Mouse (Mus musculus): ENCODE data around the gene Pdzd7. TPM values are rescaled to one million over a fixed set of nuclear protein-coding genes. Genes with fewer than 3 reads are reported as not detected.

Gene Pdzd7
- polyA plus RNA-seq, 1 experiment from 2014 or later: 0.48 TPM

GRCm38 (mm10) chr19:44985159-44985988 is 60.1 kb downstream of the Pdzd7 start:
- Histone ChIP-seq H3K4me2 (ENCODE audit: low read depth, low read length) (no peak overlapping the region), H3K36me3 (ENCODE audit: control insufficient read depth, insufficient read depth, low read length) (peaks cover 4% of the 10 kb centered on the region; the same call in 1 of the 2 replicates), H3K4me1 (ENCODE audit: control insufficient read depth, insufficient read depth, low read length) (peaks cover 22% of the 10 kb centered on the region), H3K9me3 (replicated peaks; ENCODE audit: control insufficient read depth, low read length) (no peaks in the 10 kb centered on the region), H3K4me3 (replicated peaks; ENCODE audit: low read length) (no peak overlapping the region), H3K9ac (ENCODE audit: low read length) (no peak overlapping the region), H3K27ac (ENCODE audit: low read length) (peak overlapping the region; percentile 31), H3K27me3 (ENCODE audit: control insufficient read depth, insufficient read depth, low read length) (no peaks in the 10 kb centered on the region)
- ATAC-seq (ENCODE audit: insufficient read depth, low FRiP score): no peak
- 39% methylated on average over 5 of the region's 5 CpGs for WGBS

GRCm38 (mm10) chr19:44984420-44984819 is 61.1 kb downstream of the Pdzd7 start:
- no peaks in the 10 kb centered on the region for H3K9me3 ChIP-seq (replicated peaks; ENCODE audit: control insufficient read depth, low read length)
- H3K9ac ChIP-seq (ENCODE audit: low read length): no peak overlapping the region
- H3K27ac ChIP-seq (ENCODE audit: low read length): no peak overlapping the region
- no peaks in the 10 kb centered on the region for H3K27me3 ChIP-seq (ENCODE audit: control insufficient read depth, insufficient read depth, low read length)
- no peak overlapping the region for H3K4me3 ChIP-seq (replicated peaks; ENCODE audit: low read length)
- peaks cover 13% of the 10 kb centered on the region for H3K4me1 ChIP-seq (ENCODE audit: control insufficient read depth, insufficient read depth, low read length)
- no peak overlapping the region for H3K4me2 ChIP-seq (ENCODE audit: low read depth, low read length)
- H3K36me3 ChIP-seq (ENCODE audit: control insufficient read depth, insufficient read depth, low read length): peaks cover 4% of the 10 kb centered on the region; the same call in 1 of the 2 replicates
- 91% methylated on average over 4 of the region's 4 CpGs for WGBS
- no peak for ATAC-seq (ENCODE audit: insufficient read depth, low FRiP score)

GRCm38 (mm10) chr19:44983366-44983765 is 62.2 kb downstream of the Pdzd7 start:
- WGBS: 87% methylated on average over 6 of the region's 6 CpGs
- peaks cover 9% of the 10 kb centered on the region for H3K4me1 ChIP-seq (ENCODE audit: control insufficient read depth, insufficient read depth, low read length)
- no peak overlapping the region for H3K27ac ChIP-seq (ENCODE audit: low read length)

GRCm38 (mm10) chr19:44982477-44983115 is 62.9 kb downstream of the Pdzd7 start:
- H3K27me3 ChIP-seq (ENCODE audit: control insufficient read depth, insufficient read depth, low read length): no peaks in the 10 kb centered on the region
- H3K4me3 ChIP-seq (replicated peaks; ENCODE audit: low read length): no peak overlapping the region
- peaks cover 9% of the 10 kb centered on the region for H3K4me1 ChIP-seq (ENCODE audit: control insufficient read depth, insufficient read depth, low read length)
- no peak overlapping the region for H3K4me2 ChIP-seq (ENCODE audit: low read depth, low read length)
- peaks cover 4% of the 10 kb centered on the region; the same call in 1 of the 2 replicates for H3K36me3 ChIP-seq (ENCODE audit: control insufficient read depth, insufficient read depth, low read length)
- no peak for ATAC-seq (ENCODE audit: insufficient read depth, low FRiP score)
- WGBS: 61% methylated on average over 7 of the region's 7 CpGs
- 0 out of 2 replicates have a peak overlapping the region, but pooled peaks have one; percentile 17 for H3K27ac ChIP-seq (ENCODE audit: low read length)
- H3K9ac ChIP-seq (ENCODE audit: low read length): no peak overlapping the region
- H3K9me3 ChIP-seq (replicated peaks; ENCODE audit: control insufficient read depth, low read length): no peaks in the 10 kb centered on the region

More at GRCm38 (mm10) chr19:44983366-44983765, 62.2 kb downstream of the Pdzd7 start:
- Histone ChIP-seq H3K36me3 (ENCODE audit: control insufficient read depth, insufficient read depth, low read length) (peaks cover 4% of the 10 kb centered on the region; the same call in 1 of the 2 replicates), H3K4me2 (ENCODE audit: low read depth, low read length) (no peak overlapping the region), H3K9me3 (replicated peaks; ENCODE audit: control insufficient read depth, low read length) (no peaks in the 10 kb centered on the region), H3K27me3 (ENCODE audit: control insufficient read depth, insufficient read depth, low read length) (no peaks in the 10 kb centered on the region), H3K4me3 (replicated peaks; ENCODE audit: low read length) (no peak overlapping the region), H3K9ac (ENCODE audit: low read length) (no peak overlapping the region)
- ATAC-seq (ENCODE audit: insufficient read depth, low FRiP score): no peak

- Histone ChIP-seq H3K36me3 (ENCODE audit: control insufficient read depth, insufficient read depth, low read length) (peaks cover 10% of the 10 kb centered on the region; the same call in 1 of the 2 replicates), H3K4me3 (replicated peaks; ENCODE audit: low read length) (no peak overlapping the region), H3K27me3 (ENCODE audit: control insufficient read depth, insufficient read depth, low read length) (no peaks in the 10 kb centered on the region), H3K4me2 (ENCODE audit: low read depth, low read length) (no peak overlapping the region), H3K9me3 (replicated peaks; ENCODE audit: control insufficient read depth, low read length) (no peaks in the 10 kb centered on the region), H3K4me1 (ENCODE audit: control insufficient read depth, insufficient read depth, low read length) (0 out of 2 replicates have a peak, but pooled peaks cover 4% of the 10 kb centered on the region), H3K27ac (ENCODE audit: low read length) (no peak overlapping the region), H3K9ac (ENCODE audit: low read length) (no peak overlapping the region)
- WGBS: 88% methylated on average over 2 of the region's 2 CpGs
- ATAC-seq (ENCODE audit: insufficient read depth, low FRiP score): no peak
Observed at GRCm38 (mm10) chr19:44980787-44981186, 64.7 kb downstream of the Pdzd7 start.

GRCm38 (mm10) chr19:44977148-44977547 is 68.4 kb downstream of the Pdzd7 start:
- H3K27me3 ChIP-seq (ENCODE audit: control insufficient read depth, insufficient read depth, low read length): no peaks in the 10 kb centered on the region
- peaks cover 26% of the 10 kb centered on the region for H3K36me3 ChIP-seq (ENCODE audit: control insufficient read depth, insufficient read depth, low read length)
- H3K9me3 ChIP-seq (replicated peaks; ENCODE audit: control insufficient read depth, low read length): no peaks in the 10 kb centered on the region
- H3K4me2 ChIP-seq (ENCODE audit: low read depth, low read length): no peak overlapping the region
- 85% methylated on average over 6 of the region's 6 CpGs for WGBS
- no peak for ATAC-seq (ENCODE audit: insufficient read depth, low FRiP score)
- H3K4me3 ChIP-seq (replicated peaks; ENCODE audit: low read length): no peak overlapping the region
- H3K4me1 ChIP-seq (ENCODE audit: control insufficient read depth, insufficient read depth, low read length): no peaks in the 10 kb centered on the region
- no peak overlapping the region for H3K9ac ChIP-seq (ENCODE audit: low read length)
- no peak overlapping the region for H3K27ac ChIP-seq (ENCODE audit: low read length)

Other genes starting within 250 kb of the Pdzd7 start
- 31.3 and 31.4 TPM in 2 replicates for gene Slf2, start 114.6 kb downstream of the Pdzd7 start, polyA plus RNA-seq (2015; fragmentation: Nextera tagmentation; extraction: Ambion mirVana)
- gene Sema4g, start 56.6 kb downstream of the Pdzd7 start, polyA plus RNA-seq (2015; fragmentation: Nextera tagmentation; extraction: Ambion mirVana): 4.6 and 5.5 TPM in 2 replicates
- 17.1 and 17.2 TPM in 2 replicates for gene Twnk, start 40.1 kb downstream of the Pdzd7 start, polyA plus RNA-seq (2015; fragmentation: Nextera tagmentation; extraction: Ambion mirVana)
- gene Mrpl43, start 39.3 kb downstream of the Pdzd7 start, polyA plus RNA-seq (2015; fragmentation: Nextera tagmentation; extraction: Ambion mirVana): 62.2 and 64.9 TPM in 2 replicates
- 27.7 and 36.0 TPM in 2 replicates for gene Lzts2, start 31.3 kb downstream of the Pdzd7 start, polyA plus RNA-seq (2015; fragmentation: Nextera tagmentation; extraction: Ambion mirVana)
- 28.3 and 29.8 TPM in 2 replicates for gene Sfxn3, start 1.8 kb upstream of the Pdzd7 start, polyA plus RNA-seq (2015; fragmentation: Nextera tagmentation; extraction: Ambion mirVana)
- 22.9 and 41.4 TPM in 2 replicates for gene Kazald1, start 29.5 kb upstream of the Pdzd7 start, polyA plus RNA-seq (2015; fragmentation: Nextera tagmentation; extraction: Ambion mirVana)
- 1.1 and 3.5 TPM in 2 replicates for gene Tlx1, start 105.0 kb upstream of the Pdzd7 start, polyA plus RNA-seq (2015; fragmentation: Nextera tagmentation; extraction: Ambion mirVana)
- gene Lbx1, start 190.1 kb upstream of the Pdzd7 start, polyA plus RNA-seq (2015; fragmentation: Nextera tagmentation; extraction: Ambion mirVana): not detected in 2 replicates

Measured in stomach, embryonic 16.5 days (tissue).